Mouse (Mus musculus): ENCODE measurements around the gene Ermap. TPM values are rescaled to one million over a fixed set of nuclear protein-coding genes. Genes with fewer than 3 reads are reported as not detected.

The Ermap gene
- polyA plus RNA-seq, 2 experiments: 1.6 to 2.1 TPM

DNA sequence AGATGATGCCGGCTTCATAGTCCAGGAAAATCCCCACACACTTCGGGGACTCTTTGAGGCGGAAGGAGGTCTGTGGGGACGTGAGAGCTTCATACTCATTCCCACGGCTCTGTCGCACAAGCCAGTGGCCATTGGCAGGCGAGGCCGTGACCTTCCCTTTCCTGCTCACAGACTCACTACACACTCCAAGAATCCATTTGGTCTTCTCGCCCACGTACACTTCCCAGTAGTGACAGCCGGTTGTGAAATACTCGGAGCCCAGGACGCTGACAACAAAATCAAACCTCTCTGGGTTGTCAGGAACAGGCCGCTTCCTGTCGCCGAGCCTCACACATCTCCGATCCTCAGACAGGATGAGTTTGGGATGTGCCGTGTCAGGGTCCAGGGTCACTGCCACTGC is 11.5 kb downstream of the Ermap start:
- ATAC-seq (ENCODE audit: low FRiP score, low read depth) (no peak), DNase-seq (ENCODE audit: low spot score) (no peak)
- Histone ChIP-seq H3K4me3 (replicated peaks; ENCODE audit: low read length) (no peak overlapping the region), H3K9me3 (ENCODE audit: control insufficient read depth, low read length) (no peaks in the 10 kb centered on the region), H3K36me3 (ENCODE audit: control insufficient read depth, insufficient read depth, low read length) (no peaks in the 10 kb centered on the region), H3K4me2 (replicated peaks; ENCODE audit: low read depth, low read length, severe bottlenecking) (no peak overlapping the region), H3K27me3 (ENCODE audit: control insufficient read depth, insufficient read depth, low read length) (no peaks in the 10 kb centered on the region), H3K27ac (replicated peaks; ENCODE audit: low read depth, low read length) (no peak overlapping the region), H3K9ac (ENCODE audit: low read depth, low read length, severe bottlenecking) (no peak overlapping the region), H3K4me1 (ENCODE audit: control insufficient read depth, insufficient read depth, low read length) (no peaks in the 10 kb centered on the region)
- no peak for TF ChIP-seq POLR2A (IDR thresholded peaks at IDR 0.05; ENCODE audit: borderline replicate concordance, extremely low read depth, insufficient read depth, insufficient read length)
- WGBS: 71% methylated on average over 18 of the region's 18 CpGs

DNA sequence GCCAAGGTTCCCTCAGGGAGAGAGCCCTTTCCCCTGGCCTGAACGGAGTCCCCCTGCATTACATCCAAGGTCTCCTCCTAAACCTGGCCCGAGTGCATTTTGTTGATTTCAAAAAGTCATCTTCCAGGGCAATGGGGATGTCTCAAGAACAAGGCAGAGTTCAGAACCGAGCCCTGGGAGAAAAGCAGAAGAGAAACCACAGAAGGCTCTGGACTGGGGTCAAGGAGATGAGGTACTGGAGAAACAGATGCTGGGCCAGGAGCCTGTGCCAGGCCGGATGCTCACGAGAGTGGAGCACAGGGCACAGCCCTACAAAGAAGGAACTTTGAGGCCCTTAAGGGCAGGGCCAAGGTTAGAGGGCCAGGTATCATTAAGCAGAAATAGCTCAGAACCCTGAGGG is 12.1 kb downstream of the Ermap start:
- H3K4me2 ChIP-seq (replicated peaks; ENCODE audit: low read depth, low read length, severe bottlenecking): no peak overlapping the region
- 76% methylated on average over 5 of the region's 5 CpGs for WGBS
- H3K9me3 ChIP-seq (ENCODE audit: control insufficient read depth, low read length): no peaks in the 10 kb centered on the region
- H3K27ac ChIP-seq (replicated peaks; ENCODE audit: low read depth, low read length): no peak overlapping the region
- H3K9ac ChIP-seq (ENCODE audit: low read depth, low read length, severe bottlenecking): no peak overlapping the region
- H3K4me3 ChIP-seq (replicated peaks; ENCODE audit: low read length): no peak overlapping the region
- peaks cover 5% of the 10 kb centered on the region for H3K4me1 ChIP-seq (ENCODE audit: control insufficient read depth, insufficient read depth, low read length)
- DNase-seq (ENCODE audit: low spot score) (no peak), ATAC-seq (ENCODE audit: low FRiP score, low read depth) (no peak)
- TF ChIP-seq POLR2A (IDR thresholded peaks at IDR 0.05; ENCODE audit: borderline replicate concordance, extremely low read depth, insufficient read depth, insufficient read length): no peak
- H3K27me3 ChIP-seq (ENCODE audit: control insufficient read depth, insufficient read depth, low read length): no peaks in the 10 kb centered on the region
- no peaks in the 10 kb centered on the region for H3K36me3 ChIP-seq (ENCODE audit: control insufficient read depth, insufficient read depth, low read length)

- ATAC-seq (ENCODE audit: low FRiP score, low read depth) (peak; percentile 100), DNase-seq (ENCODE audit: low spot score) (peak; percentile 99)
- H3K36me3 ChIP-seq (ENCODE audit: control insufficient read depth, insufficient read depth, low read length): peaks cover 18% of the 10 kb centered on the region
- 0 out of 2 replicates have a peak, but pooled peaks have one; percentile 50 for TF ChIP-seq POLR2A (IDR thresholded peaks at IDR 0.05; ENCODE audit: borderline replicate concordance, extremely low read depth, insufficient read depth, insufficient read length)
- H3K27ac ChIP-seq (replicated peaks; ENCODE audit: low read depth, low read length): no peak within 1 kb of the TSS
- H3K4me3 ChIP-seq (replicated peaks; ENCODE audit: low read length): peak within 1 kb of the TSS; percentile 77
- H3K27me3 ChIP-seq (ENCODE audit: control insufficient read depth, insufficient read depth, low read length): no peaks in the 10 kb centered on the region
- under 1% methylated on average over 26 of the region's 40 CpGs for WGBS
- H3K4me2 ChIP-seq (replicated peaks; ENCODE audit: low read depth, low read length, severe bottlenecking): peak within 1 kb of the TSS; percentile 79
- H3K9me3 ChIP-seq (ENCODE audit: control insufficient read depth, low read length): no peaks in the 10 kb centered on the region
- H3K9ac ChIP-seq (ENCODE audit: low read depth, low read length, severe bottlenecking): peak within 1 kb of the TSS; percentile 84
- H3K4me1 ChIP-seq (ENCODE audit: control insufficient read depth, insufficient read depth, low read length): peaks cover 9% of the 10 kb centered on the region
These were observed 15.9 kb downstream of the Ermap start, which contains the start of gene Zfp691 for GRCm38 (mm10) chr4:119173851-119174453. Gene Zfp691, minus strand, starts transcription at chr4:119174195.

DNA sequence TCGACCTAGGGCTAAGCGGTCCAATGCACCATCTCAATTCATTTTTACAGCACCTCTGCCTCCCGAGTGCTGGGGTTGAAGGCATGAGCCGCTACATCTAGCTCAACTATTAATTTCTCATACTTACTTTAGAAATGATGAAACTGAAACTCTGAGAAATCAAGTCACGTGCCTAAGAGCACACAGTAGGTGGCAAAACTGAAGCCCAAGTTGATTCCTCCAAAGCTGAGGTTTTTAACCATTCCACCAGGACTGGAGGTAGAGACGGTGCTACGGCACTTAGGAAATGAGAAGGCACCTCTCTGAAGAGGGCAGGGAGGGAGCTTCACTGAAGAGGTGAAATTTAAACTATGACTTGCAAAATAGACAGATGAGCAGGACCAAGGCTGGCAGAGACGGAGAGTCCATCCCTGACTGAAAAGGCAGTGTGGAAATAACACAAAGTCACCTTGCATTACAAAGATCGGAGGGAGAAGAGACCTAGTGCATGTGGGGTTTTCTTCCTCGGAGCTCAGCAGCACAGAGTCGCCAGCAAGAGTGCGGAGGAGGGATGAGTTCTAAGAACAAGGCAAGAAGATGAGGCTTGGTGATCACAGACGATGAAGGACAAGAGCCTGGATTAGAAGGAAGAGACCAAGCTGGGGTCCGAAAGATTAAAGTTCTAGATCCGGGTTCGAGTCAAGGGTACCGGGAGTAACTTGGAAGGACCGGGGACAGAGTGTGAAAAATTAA is 16.7 kb downstream of the Ermap start:
- WGBS: 40% methylated on average over 18 of the region's 18 CpGs
- no peaks in the 10 kb centered on the region for H3K9me3 ChIP-seq (ENCODE audit: control insufficient read depth, low read length)
- H3K27me3 ChIP-seq (ENCODE audit: control insufficient read depth, insufficient read depth, low read length): no peaks in the 10 kb centered on the region
- peaks cover 9% of the 10 kb centered on the region for H3K4me1 ChIP-seq (ENCODE audit: control insufficient read depth, insufficient read depth, low read length)
- H3K36me3 ChIP-seq (ENCODE audit: control insufficient read depth, insufficient read depth, low read length): peaks cover 25% of the 10 kb centered on the region
- peak overlapping the region; percentile 79 for H3K4me2 ChIP-seq (replicated peaks; ENCODE audit: low read depth, low read length, severe bottlenecking)
- H3K27ac ChIP-seq (replicated peaks; ENCODE audit: low read depth, low read length): no peak overlapping the region
- peak overlapping the region; percentile 84 for H3K9ac ChIP-seq (ENCODE audit: low read depth, low read length, severe bottlenecking)
- no peak for TF ChIP-seq POLR2A (IDR thresholded peaks at IDR 0.05; ENCODE audit: borderline replicate concordance, extremely low read depth, insufficient read depth, insufficient read length)
- ATAC-seq (ENCODE audit: low FRiP score, low read depth) (no peak), DNase-seq (ENCODE audit: low spot score) (no peak)
- peak overlapping the region; percentile 77 for H3K4me3 ChIP-seq (replicated peaks; ENCODE audit: low read length)

GRCm38 (mm10) chr4:119167663-119168062 is 22.1 kb downstream of the Ermap start:
- H3K27me3 ChIP-seq (ENCODE audit: control insufficient read depth, insufficient read depth, low read length): no peaks in the 10 kb centered on the region
- TF ChIP-seq POLR2A (IDR thresholded peaks at IDR 0.05; ENCODE audit: borderline replicate concordance, extremely low read depth, insufficient read depth, insufficient read length): no peak
- no peaks in the 10 kb centered on the region for H3K9me3 ChIP-seq (ENCODE audit: control insufficient read depth, low read length)
- peaks cover 4% of the 10 kb centered on the region; the same call in 1 of the 2 replicates for H3K4me1 ChIP-seq (ENCODE audit: control insufficient read depth, insufficient read depth, low read length)
- H3K36me3 ChIP-seq (ENCODE audit: control insufficient read depth, insufficient read depth, low read length): peaks cover 25% of the 10 kb centered on the region
- no peak overlapping the region for H3K9ac ChIP-seq (ENCODE audit: low read depth, low read length, severe bottlenecking)
- H3K27ac ChIP-seq (replicated peaks; ENCODE audit: low read depth, low read length): no peak overlapping the region
- no peak overlapping the region for H3K4me2 ChIP-seq (replicated peaks; ENCODE audit: low read depth, low read length, severe bottlenecking)
- DNase-seq (ENCODE audit: low spot score): peak; percentile 90
- no peak overlapping the region for H3K4me3 ChIP-seq (replicated peaks; ENCODE audit: low read length)
- 6% methylated on average over 4 of the region's 4 CpGs for WGBS
- no peak for ATAC-seq (ENCODE audit: low FRiP score, low read depth)
